In the genomic region with DNA sequence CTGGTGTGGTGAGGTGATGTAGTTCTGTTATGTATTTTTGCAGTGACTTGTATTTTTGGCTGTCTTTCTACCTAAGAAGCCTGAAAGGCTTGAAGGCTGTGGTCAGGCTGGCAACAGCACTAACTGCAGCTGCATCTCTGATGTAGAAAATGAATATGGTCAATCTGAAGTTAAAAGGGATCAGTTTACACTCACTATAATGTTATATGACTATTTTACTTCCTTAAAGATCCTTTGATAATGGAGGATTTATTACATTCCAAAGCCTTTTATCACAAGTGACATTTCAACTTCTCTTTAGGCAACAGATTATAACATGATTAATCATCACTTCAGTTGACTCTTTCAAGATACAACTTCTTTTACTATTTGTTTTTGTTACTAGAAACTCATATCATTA, we compare ENCODE assay signal across 23 mouse cellular contexts.
DNase-seq lines count a peak whose midpoint lies in the region; ATAC-seq and TF ChIP-seq lines count a peak whose summit lies in the region.
"Had no signal": no experiment of that assay in that cellular context is flagged by ENCODE, and none has a peak within 500 bp of the region (broad histone marks: within the 10 kb centered on the region; RNA-seq: fewer than 3 reads in every experiment).

No protein-coding gene starts in this region.

- DNase-seq in kidney, postnatal 0 days (ENCODE audit: low spot score): peak; percentile 48
- peak; percentile 26 for DNase-seq in NIH3T3 (ENCODE audit: low read depth)
- DNase-seq in layer of hippocampus, adult 9-11 months: no peak
- DNase-seq in cerebellum, adult 18-20 months: no peak
- DNase-seq: adrenal gland, postnatal 25 days; cerebellum, adult 9-11 months; gastrocnemius, postnatal 25 days; kidney, postnatal 10 days; liver, embryonic 13.5 days; lung, postnatal 36 days; right cerebral cortex, adult 18-20 months; right cerebral cortex, postnatal 4 days; thymus, adult 18-20 months; thymus, postnatal 36 days had no signal

- no peak overlapping the region for H3K4me3 ChIP-seq in kidney, postnatal 0 days (replicated peaks; ENCODE audit: low read depth, low read length)
- H3K4me3 ChIP-seq in kidney, embryonic 15.5 days (replicated peaks): no peak overlapping the region
- no peak overlapping the region for H3K4me3 ChIP-seq in embryonic facial prominence, embryonic 12.5 days
- H3K4me3 ChIP-seq: embryonic facial prominence, embryonic 13.5 days; hindbrain, embryonic 15.5 days; liver, embryonic 13.5 days; lung, embryonic 15.5 days; neural tube, embryonic 15.5 days had no signal

- no peaks in the 10 kb centered on the region for H3K4me1 ChIP-seq in kidney, postnatal 0 days (replicated peaks; ENCODE audit: insufficient read depth, low read length)
- peaks cover 16% of the 10 kb centered on the region; the same call in 1 of the 2 replicates for H3K4me1 ChIP-seq in kidney, embryonic 15.5 days
- peaks cover 30% of the 10 kb centered on the region for H3K4me1 ChIP-seq in embryonic facial prominence, embryonic 12.5 days

- no peak overlapping the region for H3K4me2 ChIP-seq in kidney, postnatal 0 days (ENCODE audit: low read length)
- H3K4me2 ChIP-seq in kidney, embryonic 15.5 days: no peak overlapping the region
- H3K4me2 ChIP-seq in embryonic facial prominence, embryonic 12.5 days (replicated peaks): no peak overlapping the region
- H3K4me2 ChIP-seq: embryonic facial prominence, embryonic 13.5 days; hindbrain, embryonic 15.5 days; liver, embryonic 13.5 days; lung, embryonic 15.5 days; neural tube, embryonic 15.5 days had no signal

- no peak overlapping the region for H3K27ac ChIP-seq in kidney, postnatal 0 days
- H3K27ac ChIP-seq in kidney, embryonic 15.5 days: no peak overlapping the region
- 0 out of 2 replicates have a peak overlapping the region, but pooled peaks have one; percentile 85 for H3K27ac ChIP-seq in embryonic facial prominence, embryonic 12.5 days
- H3K27ac ChIP-seq: embryonic facial prominence, embryonic 13.5 days; hindbrain, embryonic 15.5 days; liver, embryonic 13.5 days; lung, embryonic 15.5 days; neural tube, embryonic 15.5 days had no signal

- H3K9me3 ChIP-seq in kidney, postnatal 0 days (replicated peaks; ENCODE audit: low read length): no peaks in the 10 kb centered on the region
- no peaks in the 10 kb centered on the region for H3K9me3 ChIP-seq in kidney, embryonic 15.5 days (replicated peaks)
- H3K9me3 ChIP-seq in embryonic facial prominence, embryonic 12.5 days: no peaks in the 10 kb centered on the region
- H3K9me3 ChIP-seq: embryonic facial prominence, embryonic 13.5 days; hindbrain, embryonic 15.5 days; liver, embryonic 13.5 days; lung, embryonic 15.5 days; neural tube, embryonic 15.5 days had no signal

- ATAC-seq in kidney, postnatal 0 days (replicated peaks; ENCODE audit: low FRiP score, low read depth): no peak
- no peak for ATAC-seq in kidney, embryonic 15.5 days (replicated peaks; ENCODE audit: low FRiP score)
- ATAC-seq in embryonic facial prominence, embryonic 12.5 days (ENCODE audit: insufficient number of reproducible peaks, insufficient read depth, low FRiP score, low TSS enrichment): no peak
- ATAC-seq in megakaryocyte progenitor cell, adult 5-6 weeks (replicated peaks; ENCODE audit: poor library complexity): 0 out of 2 replicates have a peak, but pooled peaks have one; percentile 20
- ATAC-seq: forebrain, embryonic 16.5 days; intestine, postnatal 0 days had no signal

- TF ChIP-seq CTCF in kidney, postnatal 0 days (IDR thresholded peaks at IDR 0.05; ENCODE audit: low read depth): no peak

- no peaks in the 10 kb centered on the region for H3K27me3 ChIP-seq in kidney, postnatal 0 days (ENCODE audit: insufficient read depth, low read length)
- H3K27me3 ChIP-seq in kidney, embryonic 15.5 days: no peaks in the 10 kb centered on the region
- no peaks in the 10 kb centered on the region for H3K27me3 ChIP-seq in embryonic facial prominence, embryonic 12.5 days
- H3K27me3 ChIP-seq: embryonic facial prominence, embryonic 13.5 days; hindbrain, embryonic 15.5 days; liver, embryonic 13.5 days; lung, embryonic 15.5 days; neural tube, embryonic 15.5 days had no signal

- no peaks in the 10 kb centered on the region for H3K36me3 ChIP-seq in kidney, postnatal 0 days (ENCODE audit: insufficient read depth, low read length)
- H3K36me3 ChIP-seq in kidney, embryonic 15.5 days: peaks cover 5% of the 10 kb centered on the region; the same call in 1 of the 2 replicates
- H3K36me3 ChIP-seq in embryonic facial prominence, embryonic 12.5 days: no peaks in the 10 kb centered on the region
- H3K36me3 ChIP-seq: embryonic facial prominence, embryonic 13.5 days; lung, embryonic 15.5 days had no signal

- no peak overlapping the region for H3K9ac ChIP-seq in kidney, postnatal 0 days (ENCODE audit: low read depth, low read length)
- no peak overlapping the region for H3K9ac ChIP-seq in kidney, embryonic 15.5 days
- H3K9ac ChIP-seq in embryonic facial prominence, embryonic 12.5 days: no peak overlapping the region
- H3K9ac ChIP-seq: embryonic facial prominence, embryonic 13.5 days; hindbrain, embryonic 15.5 days; liver, embryonic 13.5 days; lung, embryonic 15.5 days; neural tube, embryonic 15.5 days had no signal

Comparison
In these comparisons a context has a peak if more than half of its experiments do, and no peak if none do; other contexts are left out.
1. DNase-seq: peak in kidney, postnatal 0 days (single experiment) and NIH3T3 (single experiment); none in layer of hippocampus, adult 9-11 months (single experiment) and cerebellum, adult 18-20 months (0 of 2).